Mouse (Mus musculus) Patski (cell line): ENCODE measurements around the gene Cog5. TPM values are rescaled to one million over a fixed set of nuclear protein-coding genes. Genes with fewer than 3 reads are reported as not detected.

Experiments
- ATAC-seq: fragments of 100-300 bp; one replicate; pipeline ENCODE4 v1.8.0; 2021
- CTCF ChIA-PET: fragments of 350-600 bp; sonication (Branson Sonifier 250); formaldehyde crosslinking; loops from one replicate; lab custom pipeline; 2022; ENCODE audit warnings: inconsistent platforms; lab: Charles Lee
- POLR2A ChIA-PET: fragments of 350-600 bp; sonication (Branson Sonifier 250); formaldehyde crosslinking; loops from one replicate; lab custom pipeline; 2022; ENCODE audit warnings: antibody characterized with exemption, inconsistent platforms; lab: Charles Lee
- DNase-seq: peaks from one replicate; pipeline ENCODE4 v3.0.0-alpha.2; 2011; ENCODE audit warnings: low read depth, low spot score
- H3K27me3 ChIP-seq: fragments of 371-371 bp; one replicate; pipeline ENCODE4 v1.5.1; 2021
- CTCF ChIP-seq: fragments of 100-300 bp; IDR thresholded peaks from one replicate; pipeline ENCODE4 v1.5.1; 2021
- in situ Hi-C: fragments of 300-500 bp; cut with MboI; formaldehyde crosslinking; loops from 3 replicates; pipeline ENCODE4 v1.11.1; 2018; ENCODE audit warnings: low pct_unique_long_range_greater_than_20kb, mixed read lengths
- polyA plus RNA-seq: library from polyadenylated mRNA; unstranded; gene quantifications from one replicate; pipeline ENCODE4 v1.2.3, GENCODE M21; 2021

Cog5 gene
- polyA plus RNA-seq, 1 experiment from 2014 or later = 26.9 TPM

DNA sequence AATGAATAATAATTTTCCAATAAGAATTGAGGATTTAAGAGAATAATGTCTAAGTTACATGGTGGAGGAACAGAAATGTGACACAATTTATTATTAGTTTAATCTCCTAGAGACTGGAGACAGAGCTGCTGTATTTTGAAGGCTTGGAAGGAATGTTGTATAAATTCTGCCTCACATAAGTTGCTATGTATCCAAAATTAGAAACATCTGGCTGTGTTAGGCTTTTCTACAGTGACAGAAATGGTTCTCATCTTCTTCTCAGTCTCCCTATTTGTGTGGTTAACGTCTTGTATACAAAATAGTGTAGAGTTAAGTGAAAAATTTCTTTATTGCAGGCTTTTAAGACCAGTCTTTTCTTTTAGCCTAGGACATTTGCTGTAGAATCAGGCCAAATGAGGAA is 52.9 kb downstream of the Cog5 start:
- POLR2A ChIA-PET = no interaction called here
- DNase-seq = no peak
- CTCF ChIA-PET = no interaction called here
- TF ChIP-seq CTCF = no peak
- no peaks in the 10 kb centered on the region for H3K27me3 ChIP-seq
- in situ Hi-C loops = no loop called here
- ATAC-seq = no peak

DNA sequence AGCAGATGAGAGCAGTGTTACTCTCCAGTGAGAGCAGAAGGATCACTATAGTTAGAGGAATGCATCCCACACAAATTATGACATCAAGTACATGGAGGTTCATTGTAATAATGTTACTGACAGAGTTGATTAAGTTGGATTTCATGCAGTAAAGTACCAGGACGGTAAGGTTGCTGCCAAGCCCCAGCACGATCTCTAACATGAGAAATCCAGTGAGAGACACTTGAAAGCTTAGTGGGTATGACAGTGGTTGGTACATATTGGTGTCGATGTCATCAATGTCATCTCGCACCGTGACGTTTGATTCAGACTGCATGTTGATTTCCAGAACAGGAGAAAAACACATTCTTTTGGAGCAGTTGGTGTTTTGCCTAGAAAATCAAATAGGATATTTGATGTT is 55.0 kb downstream of the Cog5 start:
- POLR2A ChIA-PET = interaction anchor here (0.7 kb wide), 1 partner anchor 28 kb away, joined by 3 read pairs; no protein-coding TSS in a partner anchor
- TF ChIP-seq CTCF = no peak
- H3K27me3 ChIP-seq = no peaks in the 10 kb centered on the region
- in situ Hi-C loops = no loop called here
- CTCF ChIA-PET = no interaction called here
- no peak for DNase-seq
- ATAC-seq = no peak

DNA sequence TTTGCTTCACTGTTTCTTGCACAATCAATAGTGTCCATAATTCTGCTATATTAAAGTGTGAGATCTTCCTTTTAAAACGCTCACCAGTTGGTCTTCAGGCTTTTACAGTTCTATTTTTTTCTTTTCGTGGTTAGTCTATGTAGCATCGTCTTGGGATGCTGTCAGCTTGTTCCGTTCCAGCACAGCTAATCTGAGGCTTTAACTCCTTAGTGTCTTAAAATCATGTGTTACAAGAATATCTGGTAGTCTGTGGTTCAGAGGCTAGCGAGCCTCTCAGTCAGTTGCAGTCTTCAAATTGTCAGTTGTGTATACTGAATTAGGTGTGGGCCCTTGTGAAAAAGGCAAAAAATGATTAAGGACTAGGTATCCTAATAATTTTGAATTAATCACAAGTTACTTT is 57.6 kb downstream of the Cog5 start:
- ATAC-seq (no peak), DNase-seq (no peak)
- no peaks in the 10 kb centered on the region for H3K27me3 ChIP-seq
- in situ Hi-C loops = no loop called here
- ChIA-PET CTCF (no interaction called here), POLR2A (no interaction called here)
- TF ChIP-seq CTCF = no peak

DNA sequence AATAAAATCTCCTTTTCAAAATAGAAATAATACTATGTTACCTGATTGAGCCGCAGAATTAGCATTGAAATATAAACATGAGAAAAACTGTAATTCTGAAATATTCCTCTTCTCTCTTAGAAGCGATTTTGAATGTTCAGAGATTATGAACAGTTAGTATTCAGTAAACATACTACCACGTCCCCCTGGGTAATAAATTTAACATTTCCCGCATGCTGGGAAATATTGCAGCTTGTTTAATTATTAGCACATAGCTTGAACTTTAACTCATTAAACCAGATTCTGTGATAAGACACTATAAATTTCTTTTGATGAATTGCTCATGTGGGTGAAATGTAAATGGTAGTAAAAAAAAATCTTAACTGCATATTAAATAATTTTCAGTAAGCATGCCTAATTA is 58.1 kb downstream of the Cog5 start:
- ATAC-seq (no peak), DNase-seq (no peak)
- TF ChIP-seq CTCF = no peak
- no peaks in the 10 kb centered on the region for H3K27me3 ChIP-seq
- POLR2A ChIA-PET = no interaction called here
- CTCF ChIA-PET = no interaction called here
- in situ Hi-C loops = no loop called here

DNA sequence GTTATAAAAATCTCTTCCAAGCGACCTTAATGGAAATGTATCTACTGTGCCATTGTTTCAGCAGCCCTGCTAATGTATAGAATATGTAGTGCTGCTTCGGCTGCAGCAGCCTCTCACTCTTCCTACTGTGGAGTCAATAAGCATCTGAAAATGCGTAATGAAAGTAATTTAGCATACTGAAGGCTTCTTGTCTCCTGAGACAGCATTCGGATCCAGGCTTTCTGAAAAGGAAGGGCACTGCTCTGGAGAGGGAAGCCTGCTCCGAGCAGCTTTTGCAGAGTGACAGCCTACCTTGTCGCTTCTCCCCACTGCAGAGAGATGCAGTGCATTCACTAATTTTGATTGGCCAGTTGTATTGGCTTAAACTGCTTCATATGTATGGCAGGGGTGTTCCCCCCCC is 58.9 kb downstream of the Cog5 start, which contains the start of gene Gpr22:
Gene Gpr22, minus strand, starts transcription at position 348 of the 400 bp plus-strand sequence.
- ChIA-PET CTCF (no interaction called here), POLR2A (no interaction called here)
- no peak for TF ChIP-seq CTCF
- in situ Hi-C loops = no loop called here
- DNase-seq = no peak
- ATAC-seq = no peak
- no peaks in the 10 kb centered on the region for H3K27me3 ChIP-seq

DNA sequence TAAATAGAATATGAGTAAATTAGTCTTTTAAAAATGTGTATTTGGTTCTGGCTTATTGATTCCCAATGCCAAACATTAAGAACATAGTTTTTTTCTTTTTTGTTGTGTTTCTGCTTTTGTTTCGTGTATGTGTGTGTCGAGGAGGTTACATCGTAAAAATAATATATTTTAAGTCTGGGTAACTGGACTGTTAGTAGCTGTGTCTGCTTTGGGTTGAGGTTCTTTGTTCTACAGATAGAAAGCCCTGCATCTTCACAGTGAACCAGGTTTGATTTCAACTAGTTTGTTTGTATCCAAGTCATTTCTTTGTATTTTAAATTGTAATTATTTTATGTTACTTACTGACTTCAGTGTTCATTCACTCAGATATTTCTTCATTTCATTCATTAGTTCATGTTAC is 59.4 kb downstream of the Cog5 start:
- POLR2A ChIA-PET = no interaction called here
- in situ Hi-C loops = no loop called here
- no peak for ATAC-seq

DNA sequence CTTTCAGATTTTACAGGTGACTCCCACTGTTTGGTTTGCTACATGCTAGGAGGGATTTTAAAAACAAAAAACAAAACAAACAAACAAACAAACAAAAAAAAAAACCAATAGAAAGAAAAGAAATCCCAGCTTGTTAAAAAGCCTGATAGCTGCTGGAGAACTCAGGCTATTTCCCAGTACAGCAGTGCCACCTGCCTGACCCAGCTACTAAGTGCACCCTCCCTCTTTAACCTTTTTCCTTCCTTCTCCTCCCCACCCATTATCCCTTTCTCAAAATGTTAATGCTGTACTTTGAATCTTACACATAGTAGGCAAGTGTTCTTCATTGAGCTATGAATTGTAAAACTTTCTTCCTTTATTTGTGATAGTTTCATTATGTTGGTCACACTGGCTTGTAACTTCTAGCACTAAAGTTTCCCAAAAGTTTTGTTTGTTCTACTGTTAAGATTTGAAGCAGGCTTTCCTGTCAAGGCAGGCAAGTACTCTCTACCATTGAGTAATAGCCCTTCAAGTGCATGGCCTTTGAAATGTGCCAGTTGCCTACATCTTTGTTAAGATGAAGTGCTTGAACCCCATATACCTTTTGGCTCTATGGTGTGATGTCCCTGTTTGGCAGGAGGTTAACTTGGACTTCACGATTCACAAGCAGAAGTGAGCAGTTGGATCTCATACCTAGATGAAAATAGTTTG is 65.1 kb downstream of the Cog5 start:
- in situ Hi-C loops = loop anchor here (5.0 kb wide), 1 partner anchor 212 kb away; no protein-coding TSS in a partner anchor
- POLR2A ChIA-PET = no interaction called here
- CTCF ChIA-PET = interaction anchor here (1.2 to 1.6 kb wide), 2 partner anchors 15 to 42 kb away, joined by 4 to 5 read pairs; no protein-coding TSS in a partner anchor
- peak; percentile 73 for TF ChIP-seq CTCF
- no peak for DNase-seq
- no peak for ATAC-seq
- H3K27me3 ChIP-seq = no peaks in the 10 kb centered on the region

More for the DNA sequence above, 59.4 kb downstream of the Cog5 start:
- CTCF ChIA-PET = no interaction called here
- H3K27me3 ChIP-seq = no peaks in the 10 kb centered on the region
- TF ChIP-seq CTCF = no peak
- DNase-seq = no peak

DNA sequence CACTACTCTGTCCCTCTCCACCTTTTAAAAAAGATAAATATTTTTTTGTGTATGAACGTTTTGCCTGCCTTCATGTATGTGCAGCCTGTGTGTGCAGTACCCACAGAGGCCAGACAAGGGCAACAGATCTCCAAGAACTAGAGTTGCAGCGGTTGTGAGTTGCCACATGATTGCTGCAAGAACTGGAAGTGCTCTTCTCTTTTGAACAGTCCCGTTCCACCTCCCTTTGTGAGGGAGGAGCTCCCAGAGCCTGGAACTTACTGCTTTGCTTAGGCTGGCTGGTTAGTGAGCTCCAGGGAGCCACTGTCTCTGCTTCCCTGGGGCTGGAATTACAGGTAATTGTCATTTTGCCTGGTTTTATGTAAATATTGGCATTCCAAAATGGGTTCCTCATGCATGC is 69.9 kb downstream of the Cog5 start:
- no peak for TF ChIP-seq CTCF
- in situ Hi-C loops = no loop called here

DNA sequence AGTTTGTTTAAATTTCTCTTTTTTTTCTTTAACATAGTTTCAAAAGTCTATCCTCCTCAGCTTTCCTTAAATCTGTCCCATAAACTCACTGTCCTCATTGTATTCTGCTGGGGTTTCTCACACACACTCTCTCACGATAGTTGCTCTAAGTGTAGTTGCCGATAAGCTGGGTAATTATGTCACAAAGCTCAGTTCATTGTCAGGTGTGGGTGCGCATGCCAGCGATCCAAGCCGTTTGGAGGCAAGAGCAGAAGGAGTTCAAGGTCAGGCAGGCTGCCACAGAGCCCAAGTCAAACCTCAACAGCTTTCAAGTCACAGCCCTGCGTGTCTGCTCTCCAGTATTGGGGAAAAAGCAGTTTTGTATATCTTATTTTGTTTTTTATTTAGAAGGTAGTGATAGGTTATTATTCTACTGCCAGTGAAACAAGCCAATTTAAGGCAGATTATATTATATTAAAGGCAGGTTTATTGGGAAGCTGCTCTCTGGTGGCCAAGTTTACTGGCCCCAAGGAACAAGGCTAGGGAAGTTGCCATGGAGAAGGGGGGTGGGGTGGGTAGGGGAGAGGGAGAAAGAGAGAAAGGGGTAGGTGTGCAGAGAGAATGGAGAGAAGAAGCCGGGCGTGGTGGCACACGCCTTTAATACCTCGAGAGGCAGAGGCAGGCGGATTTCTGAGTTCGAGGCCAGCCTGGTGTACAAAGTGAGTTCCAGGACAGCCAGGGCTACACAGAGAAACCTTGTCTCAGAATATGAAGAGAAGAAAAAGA is 71.0 kb downstream of the Cog5 start:
- no peaks in the 10 kb centered on the region for H3K27me3 ChIP-seq
- ATAC-seq = no peak

More for the DNA sequence above, 69.9 kb downstream of the Cog5 start:
- ATAC-seq (no peak), DNase-seq (no peak)
- H3K27me3 ChIP-seq = no peaks in the 10 kb centered on the region
- CTCF ChIA-PET = no interaction called here
- POLR2A ChIA-PET = no interaction called here

DNA sequence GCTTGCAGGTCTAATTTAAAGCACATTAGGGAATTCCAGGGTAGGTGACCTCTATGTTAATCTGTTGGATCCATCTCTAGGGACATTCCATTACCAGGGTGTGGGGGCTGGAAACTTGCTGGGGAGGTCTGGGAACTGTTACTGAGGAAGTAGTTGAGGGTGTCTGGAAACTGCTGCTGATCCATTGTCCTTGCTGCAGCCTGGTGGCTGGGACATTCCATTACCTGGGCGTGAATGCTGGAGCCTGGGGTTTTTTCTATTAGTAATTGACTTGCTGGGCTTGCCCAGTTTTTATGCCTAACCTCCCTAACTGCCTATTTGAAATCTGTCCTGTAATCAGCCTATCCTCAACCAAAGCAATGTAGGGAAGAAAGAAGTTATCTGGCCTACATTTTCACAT is 72.0 kb downstream of the Cog5 start:
- POLR2A ChIA-PET = no interaction called here
- in situ Hi-C loops = no loop called here
- DNase-seq = no peak
- CTCF ChIA-PET = no interaction called here
- TF ChIP-seq CTCF = no peak
- H3K27me3 ChIP-seq = no peaks in the 10 kb centered on the region
- ATAC-seq = no peak

More for the DNA sequence above, 71.0 kb downstream of the Cog5 start:
- in situ Hi-C loops = no loop called here
- ChIA-PET POLR2A (no interaction called here), CTCF (no interaction called here)
- TF ChIP-seq CTCF = no peak
- no peak for DNase-seq

DNA sequence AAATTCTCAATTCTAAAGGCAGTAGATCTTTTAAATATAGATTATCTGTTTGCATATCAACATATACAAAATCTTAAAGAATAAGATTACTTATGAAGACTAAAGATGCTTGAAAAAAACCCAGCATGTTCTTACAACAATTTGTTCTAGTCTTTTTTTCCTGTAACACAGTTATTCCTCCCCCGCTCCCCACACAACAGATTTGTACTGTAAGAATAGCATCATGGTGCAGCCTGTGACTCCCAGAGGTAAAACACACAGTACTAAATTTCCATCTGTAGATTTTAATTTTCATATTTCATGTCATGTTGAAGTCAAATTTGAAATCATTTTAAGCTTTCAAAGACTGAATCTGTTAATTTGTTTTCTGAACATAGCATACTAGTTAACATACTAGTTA is 75.5 kb downstream of the Cog5 start:
- ChIA-PET POLR2A (no interaction called here), CTCF (interaction anchor here (1.0 kb wide), 1 partner anchor 11 kb away, joined by 3 read pairs; no protein-coding TSS in a partner anchor)
- ATAC-seq (no peak), DNase-seq (no peak)
- in situ Hi-C loops = no loop called here
- no peak for TF ChIP-seq CTCF
- no peaks in the 10 kb centered on the region for H3K27me3 ChIP-seq
